Mouse (Mus musculus): ENCODE measurements around the gene Vmn1r32.

DNA sequence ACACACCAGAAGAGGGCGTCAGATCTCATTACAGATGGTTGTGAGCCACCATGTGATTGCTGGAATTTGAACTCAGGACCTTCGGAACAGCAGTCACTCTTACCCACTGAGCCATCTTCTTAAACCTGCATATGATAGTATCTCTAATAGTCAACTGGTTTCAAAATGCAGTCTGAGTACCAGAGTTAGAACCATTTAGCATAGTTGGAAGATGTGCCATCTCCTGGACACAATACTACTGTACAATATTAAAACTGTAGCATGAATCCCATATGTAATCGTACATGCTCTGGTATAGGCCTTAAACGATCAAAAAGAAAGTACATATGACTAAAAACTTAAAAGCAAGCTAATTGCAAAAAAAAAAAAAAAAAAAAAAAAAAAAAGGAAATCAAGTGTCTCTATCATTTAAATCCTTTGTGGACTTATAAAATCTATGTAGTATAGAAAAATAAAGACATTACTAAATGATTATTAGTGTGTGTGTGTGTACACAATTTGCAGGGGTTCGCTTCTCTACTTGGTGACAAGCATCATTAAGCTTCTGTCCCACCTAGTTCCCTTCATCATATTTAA lies 25.4 kb downstream of the Vmn1r32 start:
- TF ChIP-seq CTCF (conservative IDR thresholded peaks at IDR 0.05; ENCODE audit: low read length) = no peak
- no peak for TF ChIP-seq POU5F1 (IDR thresholded peaks at IDR 0.05; ENCODE audit: borderline replicate concordance, low read length)
